ENCODE assay signal across 15 mouse cellular contexts in the genomic region with DNA sequence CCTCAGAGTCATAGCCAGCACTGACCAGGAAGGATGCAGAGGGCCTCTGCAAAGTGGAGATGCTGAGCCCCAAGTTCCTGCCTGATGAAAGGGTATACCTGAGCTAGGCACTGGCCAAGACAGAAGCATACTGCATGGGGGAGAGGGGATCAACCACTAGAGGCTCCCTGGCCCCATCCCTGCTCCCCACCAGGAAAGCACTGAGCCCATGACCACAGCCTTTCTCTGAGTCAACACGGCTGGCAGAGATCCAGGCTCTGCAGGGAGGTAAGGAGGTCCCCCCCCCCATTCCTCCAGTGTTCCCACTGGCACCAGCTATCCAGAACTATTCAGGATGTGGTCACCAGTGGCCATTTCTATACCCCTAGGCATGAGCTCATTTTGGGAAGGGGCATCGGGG. TPM values are rescaled to one million over a fixed set of nuclear protein-coding genes. Genes with fewer than 3 reads are reported as not detected.
DNase-seq lines count a peak whose midpoint lies in the region; ATAC-seq and TF ChIP-seq lines count a peak whose summit lies in the region.
"Had no signal": no experiment of that assay in that cellular context is flagged by ENCODE, and none has a peak within 500 bp of the region (broad histone marks: within the 10 kb centered on the region; RNA-seq: fewer than 3 reads in every experiment).

No protein-coding gene starts in this region.

- no peak overlapping the region for H3K4me3 ChIP-seq in heart, embryonic 10.5 days
- H3K4me3 ChIP-seq in lung, embryonic 16.5 days (ENCODE audit: low read length): no peak overlapping the region
- no peak overlapping the region for H3K4me3 ChIP-seq in C2C12 (ENCODE audit: insufficient read depth, poor library complexity, severe bottlenecking)
- H3K4me3 ChIP-seq in embryonic facial prominence, embryonic 15.5 days (replicated peaks): no peak overlapping the region
- H3K4me3 ChIP-seq: liver, embryonic 15.5 days; neural tube, embryonic 12.5 days had no signal

- no peak for DNase-seq in heart, embryonic 10.5 days (ENCODE audit: low spot score)
- DNase-seq in heart, adult 18-20 months: no peak
- DNase-seq in lung, postnatal 25 days (ENCODE audit: low spot score): no peak
- DNase-seq in adipocyte (ENCODE audit: low spot score): no peak
- DNase-seq in gastrocnemius, adult 18-20 months (ENCODE audit: low spot score): no peak
- DNase-seq: cerebellum, adult 2 months had no signal

- H3K79me3 ChIP-seq in C2C12 (ENCODE audit: low read depth): no peaks in the 10 kb centered on the region

- H3K79me2 ChIP-seq in C2C12 (ENCODE audit: control insufficient read depth, insufficient read depth): no peaks in the 10 kb centered on the region

- H3K27me3 ChIP-seq in heart, embryonic 10.5 days (ENCODE audit: insufficient read depth, poor library complexity, severe bottlenecking): no peaks in the 10 kb centered on the region
- H3K27me3 ChIP-seq in lung, embryonic 16.5 days (ENCODE audit: control insufficient read depth, insufficient read depth, low read depth, low read length): no peaks in the 10 kb centered on the region
- H3K27me3 ChIP-seq in C2C12 (ENCODE audit: control insufficient read depth, insufficient read depth, insufficient read length): no peaks in the 10 kb centered on the region
- no peaks in the 10 kb centered on the region for H3K27me3 ChIP-seq in embryonic facial prominence, embryonic 15.5 days
- H3K27me3 ChIP-seq: liver, embryonic 15.5 days; neural tube, embryonic 12.5 days had no signal

- 67% methylated on average over 2 of the region's 2 CpGs for WGBS in heart, embryonic 10.5 days
- WGBS in lung, embryonic 16.5 days: 57% methylated on average over 2 of the region's 2 CpGs
- WGBS in embryonic facial prominence, embryonic 15.5 days: 51% methylated on average over 2 of the region's 2 CpGs

- H3K9ac ChIP-seq in lung, embryonic 16.5 days (ENCODE audit: low read length): no peak overlapping the region
- H3K9ac ChIP-seq in embryonic facial prominence, embryonic 15.5 days: no peak overlapping the region
- H3K9ac ChIP-seq: liver, embryonic 15.5 days; neural tube, embryonic 12.5 days had no signal

- no peaks in the 10 kb centered on the region for H3K9me3 ChIP-seq in heart, embryonic 10.5 days
- H3K9me3 ChIP-seq in lung, embryonic 16.5 days (ENCODE audit: control insufficient read depth, low read length): no peaks in the 10 kb centered on the region
- no peaks in the 10 kb centered on the region for H3K9me3 ChIP-seq in embryonic facial prominence, embryonic 15.5 days (replicated peaks)
- H3K9me3 ChIP-seq: liver, embryonic 15.5 days; neural tube, embryonic 12.5 days had no signal

- H3K36me3 ChIP-seq in heart, embryonic 10.5 days: no peaks in the 10 kb centered on the region
- H3K36me3 ChIP-seq in lung, embryonic 16.5 days (ENCODE audit: control insufficient read depth, insufficient read depth, low read length): no peaks in the 10 kb centered on the region
- H3K36me3 ChIP-seq in C2C12 (ENCODE audit: control insufficient read depth, insufficient read depth): no peaks in the 10 kb centered on the region
- H3K36me3 ChIP-seq in embryonic facial prominence, embryonic 15.5 days: no peaks in the 10 kb centered on the region
- H3K36me3 ChIP-seq: liver, embryonic 15.5 days; neural tube, embryonic 12.5 days had no signal

- TF ChIP-seq CTCF in C2C12 (IDR thresholded peaks at IDR 0.05; ENCODE audit: control insufficient read depth, insufficient read depth, insufficient read length): peak; percentile 6

- H3K4me2 ChIP-seq in lung, embryonic 16.5 days (ENCODE audit: low read depth, low read length): no peak overlapping the region
- no peak overlapping the region for H3K4me2 ChIP-seq in embryonic facial prominence, embryonic 15.5 days (replicated peaks)
- H3K4me2 ChIP-seq: liver, embryonic 15.5 days; neural tube, embryonic 12.5 days had no signal

- H3K4me1 ChIP-seq in heart, embryonic 10.5 days: peaks cover 35% of the 10 kb centered on the region
- peaks cover 4% of the 10 kb centered on the region; the same call in 1 of the 2 replicates for H3K4me1 ChIP-seq in lung, embryonic 16.5 days (replicated peaks; ENCODE audit: control insufficient read depth, insufficient read depth, low read length)
- peaks cover 18% of the 10 kb centered on the region for H3K4me1 ChIP-seq in embryonic facial prominence, embryonic 15.5 days
- H3K4me1 ChIP-seq: liver, embryonic 15.5 days; neural tube, embryonic 12.5 days had no signal

- H3ac ChIP-seq in C2C12 (ENCODE audit: control insufficient read depth, insufficient read length, low read depth): no peak overlapping the region

- 0 out of 2 replicates have a peak overlapping the region, but pooled peaks have one; percentile 47 for H3K27ac ChIP-seq in heart, embryonic 10.5 days
- no peak overlapping the region for H3K27ac ChIP-seq in lung, embryonic 16.5 days (ENCODE audit: low read length)
- H3K27ac ChIP-seq in embryonic facial prominence, embryonic 15.5 days (replicated peaks): 0 out of 2 replicates have a peak overlapping the region, but pooled peaks have one; percentile 28
- H3K27ac ChIP-seq: kidney, postnatal 0 days; liver, embryonic 15.5 days; neural tube, embryonic 12.5 days had no signal

- ATAC-seq in lung, embryonic 16.5 days (ENCODE audit: low read depth): 0 out of 2 replicates have a peak, but pooled peaks have one; percentile 24
- ATAC-seq in embryonic facial prominence, embryonic 15.5 days (ENCODE audit: insufficient number of reproducible peaks, low FRiP score, low TSS enrichment, low read depth): 0 out of 2 replicates have a peak, but pooled peaks have one; percentile 20
- ATAC-seq: inflammation-experienced regulatory T-cells, adult 6 months had no signal

TF ChIP-seq in C2C12, 6 proteins besides CTCF, POLR2A, EP300 and RAD21:
- TF ChIP-seq USF1 (IDR thresholded peaks at IDR 0.05; ENCODE audit: low read depth) (no peak), MYOG (IDR thresholded peaks at IDR 0.05; ENCODE audit: control insufficient read depth, extremely low read depth, insufficient read length) (no peak), MAX (IDR thresholded peaks at IDR 0.05) (no peak), FOSL1 (IDR thresholded peaks at IDR 0.05; ENCODE audit: insufficient read depth, low read length, poor library complexity, severe bottlenecking) (no peak), CEBPB (IDR thresholded peaks at IDR 0.05; ENCODE audit: low read depth) (no peak), MYOD1 (IDR thresholded peaks at IDR 0.05; ENCODE audit: control insufficient read depth, insufficient read length, low read depth) (no peak)

RNA-seq across cellular contexts. Expression of a gene that starts 11.5 kb away (rescaled TPM):
- 8.9 and 11.1 TPM in 2 replicates for polyA plus RNA-seq in heart, embryonic 10.5 days (2016; fragmentation: Nextera tagmentation; extraction: Ambion mirVana)
- 1 to 10 TPM; 1.7 to 3.3 TPM for total RNA-seq in heart, adult 18-20 months (2021)
- polyA plus RNA-seq in lung, embryonic 16.5 days (2015; fragmentation: Nextera tagmentation; extraction: Ambion mirVana): 8.0 and 8.4 TPM in 2 replicates
- polyA plus RNA-seq in C2C12 (2012; fragmentation: generic; extraction: Trizol): 6.8 TPM
- 10.4 and 12.0 TPM in 2 replicates for polyA plus RNA-seq in embryonic facial prominence, embryonic 15.5 days (2015; fragmentation: Nextera tagmentation; extraction: Ambion mirVana)
- total RNA-seq in gastrocnemius, adult 18-20 months (2021): 1 to 10 TPM; 2.0 to 2.3 TPM

RNA-seq across cellular contexts. Expression of a gene that starts 12.4 kb away (rescaled TPM):
- 22.4 and 25.7 TPM in 2 replicates for polyA plus RNA-seq in heart, embryonic 10.5 days (2016; fragmentation: Nextera tagmentation; extraction: Ambion mirVana)
- 10 to 100 TPM; 16.4 to 26.9 TPM for total RNA-seq in heart, adult 18-20 months (2021)
- 35.1 and 37.4 TPM in 2 replicates for polyA plus RNA-seq in lung, embryonic 16.5 days (2015; fragmentation: Nextera tagmentation; extraction: Ambion mirVana)
- polyA plus RNA-seq in C2C12 (2012; fragmentation: generic; extraction: Trizol): 121 TPM
- polyA plus RNA-seq in embryonic facial prominence, embryonic 15.5 days (2015; fragmentation: Nextera tagmentation; extraction: Ambion mirVana): 61.3 and 66.9 TPM in 2 replicates
- total RNA-seq in gastrocnemius, adult 18-20 months (2021): 10 to 100 TPM; 61.2 to 83.6 TPM
- total RNA-seq: megakaryocyte-erythroid progenitor cell, adult 5-6 weeks had no signal

RNA-seq across cellular contexts. Expression of a gene that starts 28.8 kb away (rescaled TPM):
- 140 and 162 TPM in 2 replicates for polyA plus RNA-seq in heart, embryonic 10.5 days (2016; fragmentation: Nextera tagmentation; extraction: Ambion mirVana)
- 10 to 100 TPM; 35.4 to 40.6 TPM for total RNA-seq in heart, adult 18-20 months (2021)
- polyA plus RNA-seq in lung, embryonic 16.5 days (2015; fragmentation: Nextera tagmentation; extraction: Ambion mirVana): 127 and 139 TPM in 2 replicates
- 154 TPM for polyA plus RNA-seq in C2C12 (2012; fragmentation: generic; extraction: Trizol)
- 106 and 125 TPM in 2 replicates for polyA plus RNA-seq in embryonic facial prominence, embryonic 15.5 days (2015; fragmentation: Nextera tagmentation; extraction: Ambion mirVana)
- total RNA-seq in gastrocnemius, adult 18-20 months (2021): 10 to 100 TPM; 44.5 to 45.6 TPM

RNA-seq across cellular contexts. Expression of a gene that starts 45.8 kb away (rescaled TPM):
- polyA plus RNA-seq in heart, embryonic 10.5 days (2016; fragmentation: Nextera tagmentation; extraction: Ambion mirVana): 479 and 714 TPM in 2 replicates
- total RNA-seq in heart, adult 18-20 months (2021): 1,000 to 10,000 TPM in 1 of 2 experiments, 100 to 1,000 TPM in 1; 827 to 1,050 TPM
- polyA plus RNA-seq in lung, embryonic 16.5 days (2015; fragmentation: Nextera tagmentation; extraction: Ambion mirVana): 46.8 and 52.4 TPM in 2 replicates
- 3.3 TPM for polyA plus RNA-seq in C2C12 (2012; fragmentation: generic; extraction: Trizol)
- polyA plus RNA-seq in embryonic facial prominence, embryonic 15.5 days (2015; fragmentation: Nextera tagmentation; extraction: Ambion mirVana): 71.2 and 107 TPM in 2 replicates
- total RNA-seq in gastrocnemius, adult 18-20 months (2021): 1,000 to 10,000 TPM; 2,496 to 2,633 TPM

RNA-seq across cellular contexts. Expression of a gene that starts 49.3 kb away (rescaled TPM):
- 6,952 and 8,117 TPM in 2 replicates for polyA plus RNA-seq in heart, embryonic 10.5 days (2016; fragmentation: Nextera tagmentation; extraction: Ambion mirVana)
- total RNA-seq in heart, adult 18-20 months (2021): 100 to 1,000 TPM; 602 to 633 TPM
- polyA plus RNA-seq in lung, embryonic 16.5 days (2015; fragmentation: Nextera tagmentation; extraction: Ambion mirVana): 450 and 673 TPM in 2 replicates
- polyA plus RNA-seq in C2C12 (2012; fragmentation: generic; extraction: Trizol): not detected
- 1.4 and 2.4 TPM in 2 replicates for polyA plus RNA-seq in embryonic facial prominence, embryonic 15.5 days (2015; fragmentation: Nextera tagmentation; extraction: Ambion mirVana)
- total RNA-seq in gastrocnemius, adult 18-20 months (2021): not detected
- total RNA-seq: left cerebral cortex, adult 8-10 months; megakaryocyte-erythroid progenitor cell, adult 5-6 weeks had no signal
- polyA plus RNA-seq: cerebellum, adult 2 months; inflammation-experienced regulatory T-cells, adult 6 months had no signal
